In genomic region chr3:79884761-79885189, GRCm38 (mm10) we compare ENCODE assay signal across 8 mouse cellular contexts. TPM values are rescaled to one million over a fixed set of nuclear protein-coding genes. Genes with fewer than 3 reads are reported as not detected.
DNase-seq lines count a peak whose midpoint lies in the region; ATAC-seq lines count a peak whose summit lies in the region.

No protein-coding gene starts in this region.

- H3K27me3 ChIP-seq in liver, embryonic 16.5 days (ENCODE audit: control insufficient read depth, insufficient read depth, low read depth, low read length), result no peaks in the 10 kb centered on the region
- no peaks in the 10 kb centered on the region for H3K27me3 ChIP-seq in neural tube, embryonic 15.5 days (replicated peaks)

- no peak for ATAC-seq in liver, embryonic 16.5 days (ENCODE audit: low read depth)
- ATAC-seq in neural tube, embryonic 15.5 days (ENCODE audit: low FRiP score), result peak; percentile 22; the same call in 1 of the 2 replicates

- H3K4me3 ChIP-seq in liver, embryonic 16.5 days (ENCODE audit: low read depth, low read length), result peak overlapping the region; percentile 0; the same call in 1 of the 2 replicates
- peak overlapping the region; percentile 15; the same call in 1 of the 2 replicates for H3K4me3 ChIP-seq in neural tube, embryonic 15.5 days (replicated peaks)

- no peak overlapping the region for H3K27ac ChIP-seq in liver, embryonic 16.5 days (ENCODE audit: low read length)
- no peak overlapping the region for H3K27ac ChIP-seq in neural tube, embryonic 15.5 days (replicated peaks)

- 15% methylated on average over 9 of the region's 9 CpGs for whole genome bisulfite sequencing in liver, embryonic 16.5 days (ENCODE audit: insufficient replicate concordance)
- 10% methylated on average over 9 of the region's 9 CpGs for WGBS in neural tube, embryonic 15.5 days

- no peaks in the 10 kb centered on the region for H3K4me1 ChIP-seq in liver, embryonic 16.5 days (ENCODE audit: control insufficient read depth, low read depth, low read length)
- peaks cover 20% of the 10 kb centered on the region for H3K4me1 ChIP-seq in neural tube, embryonic 15.5 days

- H3K9me3 ChIP-seq in liver, embryonic 16.5 days (replicated peaks; ENCODE audit: control insufficient read depth, low read length), result no peaks in the 10 kb centered on the region
- no peaks in the 10 kb centered on the region for H3K9me3 ChIP-seq in neural tube, embryonic 15.5 days (replicated peaks)

- H3K9ac ChIP-seq in liver, embryonic 16.5 days (ENCODE audit: low read depth, low read length), result no peak overlapping the region
- no peak overlapping the region for H3K9ac ChIP-seq in neural tube, embryonic 15.5 days (replicated peaks)

- H3K36me3 ChIP-seq in liver, embryonic 16.5 days (ENCODE audit: control insufficient read depth, insufficient read depth), result no peaks in the 10 kb centered on the region
- no peaks in the 10 kb centered on the region for H3K36me3 ChIP-seq in neural tube, embryonic 15.5 days

- H3K4me2 ChIP-seq in liver, embryonic 16.5 days (ENCODE audit: low read depth, low read length), result peak overlapping the region; percentile 36
- peak overlapping the region; percentile 49 for H3K4me2 ChIP-seq in neural tube, embryonic 15.5 days

- peak; percentile 22 to 30 for DNase-seq in urinary bladder, adult 18-20 months (ENCODE audit: low spot score in 2 of 2)
- DNase-seq in urinary bladder, adult 2 months (ENCODE audit: low spot score), result no peak
- peak; percentile 81 for DNase-seq in embryo, embryonic 11 days
- peak; percentile 47 to 75 for DNase-seq in heart, adult 9 months (ENCODE audit: low spot score in 2 of 2)
- peak; percentile 58 to 75 for DNase-seq in kidney, postnatal 25 days
- peak; percentile 66 for DNase-seq in yolk sac, embryonic 10.5 days (ENCODE audit: low spot score)

RNA-seq across cellular contexts. Expression of gene Fam198b, which starts 0.4 kb away (rescaled TPM):
- polyA plus RNA-seq in urinary bladder, adult 2 months (2012; rRNA removed), result 13.7 and 15.5 TPM in 2 replicates
- 0.83 and 0.88 TPM in 2 replicates for polyA plus RNA-seq in liver, embryonic 16.5 days (2015; fragmentation: Nextera tagmentation; extraction: Ambion mirVana)
- polyA plus RNA-seq in neural tube, embryonic 15.5 days (2015; fragmentation: Nextera tagmentation; extraction: Ambion mirVana), result 5.2 and 8.9 TPM in 2 replicates

RNA-seq across cellular contexts. Expression of gene Tmem144, which starts 32.2 kb away (rescaled TPM):
- 0.32 and 0.50 TPM in 2 replicates for polyA plus RNA-seq in urinary bladder, adult 2 months (2012; rRNA removed)
- polyA plus RNA-seq in liver, embryonic 16.5 days (2015; fragmentation: Nextera tagmentation; extraction: Ambion mirVana), result 2.2 and 2.4 TPM in 2 replicates
- 1.5 and 1.7 TPM in 2 replicates for polyA plus RNA-seq in neural tube, embryonic 15.5 days (2015; fragmentation: Nextera tagmentation; extraction: Ambion mirVana)
